Comparison of ENCODE assay signal across 18 mouse cellular contexts in the genomic region with DNA sequence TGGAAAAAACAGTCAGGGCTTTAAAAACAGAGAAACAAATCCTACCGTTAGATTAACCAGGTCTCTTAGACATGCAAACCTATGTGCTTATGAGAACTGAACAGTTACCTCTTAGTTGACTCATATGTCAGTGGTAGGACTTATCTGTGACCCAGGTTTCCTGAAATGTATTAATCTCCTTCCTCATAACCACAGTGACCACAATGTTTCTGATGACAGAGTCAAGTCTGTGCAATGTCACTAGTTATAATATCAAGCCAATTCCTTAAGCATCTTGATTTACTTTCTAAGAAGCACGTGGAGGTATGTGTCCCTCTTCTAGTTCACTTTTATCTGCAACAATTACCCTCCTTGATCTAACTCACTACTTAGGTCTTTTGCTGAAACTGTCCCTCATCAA.
A peak's percentile ranks its signal among the peaks of the same experiment; 100 is the strongest.
DNase-seq lines count a peak whose midpoint lies in the region; ATAC-seq and TF ChIP-seq lines count a peak whose summit lies in the region.
"Had no signal": no experiment of that assay in that cellular context is flagged by ENCODE, and none has a peak within 500 bp of the region (broad histone marks: within the 10 kb centered on the region; RNA-seq: fewer than 3 reads in every experiment).

No protein-coding gene starts in this region.

- no peak for TF ChIP-seq CTCF in MEL (IDR thresholded peaks at IDR 0.05 in 2 of 3, conservative IDR thresholded peaks at IDR 0.05 in 1 of 3; ENCODE audit: control insufficient read depth in 1 of 3, insufficient read depth in 1 of 3, low read depth in 2 of 3, low read length in 3 of 3, poor library complexity in 1 of 3, severe bottlenecking in 1 of 3)
- TF ChIP-seq CTCF in liver, embryonic 14.5 days (IDR thresholded peaks at IDR 0.05; ENCODE audit: low read depth) = no peak

- peaks cover 0 to 49% of the 10 kb centered on the region in 2 experiments; a peak in 2 of 4 replicates for H3K36me3 ChIP-seq in MEL (ENCODE audit: control insufficient read depth in 1 of 2, insufficient read depth in 2 of 2, low read length in 2 of 2)
- H3K36me3 ChIP-seq in liver, embryonic 14.5 days (replicated peaks; ENCODE audit: control insufficient read depth, insufficient read depth, low read depth) = no peaks in the 10 kb centered on the region
- H3K36me3 ChIP-seq in forebrain, embryonic 13.5 days (ENCODE audit: poor library complexity, severe bottlenecking) = no peaks in the 10 kb centered on the region
- H3K36me3 ChIP-seq: embryonic facial prominence, embryonic 13.5 days; forebrain, embryonic 12.5 days; hindbrain, embryonic 10.5 days; hindbrain, embryonic 15.5 days had no signal

- peak; percentile 79 for ATAC-seq in granulocyte monocyte progenitor cell, adult 5-6 weeks (replicated peaks; ENCODE audit: poor library complexity, severe bottlenecking)
- ATAC-seq in liver, embryonic 14.5 days (ENCODE audit: insufficient read depth) = peak; percentile 38; the same call in 1 of the 2 replicates
- peak; percentile 58 for ATAC-seq in megakaryocyte-erythroid progenitor cell, adult 5-6 weeks (replicated peaks; ENCODE audit: low FRiP score, low TSS enrichment, poor library complexity, severe bottlenecking)
- no peak for ATAC-seq in forebrain, embryonic 13.5 days
- ATAC-seq: forebrain, postnatal 0 days had no signal

- TF ChIP-seq POLR2A in MEL (IDR thresholded peaks at IDR 0.05; ENCODE audit: control insufficient read depth in 1 of 2, insufficient read depth in 1 of 2, low read depth in 1 of 2, low read length in 2 of 2, poor library complexity in 1 of 2) = no peak

- peak; percentile 99 for TF ChIP-seq EP300 in MEL (IDR thresholded peaks at IDR 0.05; ENCODE audit: low read depth in 1 of 2, low read length in 2 of 2)
- TF ChIP-seq EP300 in liver, embryonic 14.5 days (IDR thresholded peaks at IDR 0.05; ENCODE audit: low read depth) = peak; percentile 58

- no peaks in the 10 kb centered on the region for H3K9me3 ChIP-seq in MEL (replicated peaks; ENCODE audit: insufficient read depth, low read length)
- H3K9me3 ChIP-seq in liver, embryonic 14.5 days (ENCODE audit: control insufficient read depth, low read length) = no peaks in the 10 kb centered on the region
- no peaks in the 10 kb centered on the region for H3K9me3 ChIP-seq in forebrain, embryonic 13.5 days (replicated peaks)
- H3K9me3 ChIP-seq: embryonic facial prominence, embryonic 13.5 days; forebrain, embryonic 12.5 days; hindbrain, embryonic 10.5 days; hindbrain, embryonic 15.5 days had no signal

- peaks cover 10 to 34% of the 10 kb centered on the region in 2 experiments for H3K4me1 ChIP-seq in MEL (ENCODE audit: control insufficient read depth in 1 of 2, insufficient read depth in 2 of 2, low read length in 2 of 2)
- H3K4me1 ChIP-seq in liver, embryonic 14.5 days (replicated peaks; ENCODE audit: control insufficient read depth in 2 of 2, insufficient read depth in 2 of 2, low read length in 1 of 2) = peaks cover 19 to 24% of the 10 kb centered on the region in 2 experiments
- H3K4me1 ChIP-seq in forebrain, embryonic 13.5 days = peaks cover 12% of the 10 kb centered on the region; the same call in 1 of the 2 replicates
- H3K4me1 ChIP-seq: embryonic facial prominence, embryonic 13.5 days had no signal

- H3K4me3 ChIP-seq in MEL (ENCODE audit: control insufficient read depth in 1 of 2, insufficient read depth in 1 of 2, low read depth in 2 of 2, low read length in 2 of 2) = no peak overlapping the region
- no peak overlapping the region for H3K4me3 ChIP-seq in liver, embryonic 14.5 days (ENCODE audit: insufficient read depth in 1 of 2, low read depth in 2 of 2, low read length in 2 of 2)
- no peak overlapping the region for H3K4me3 ChIP-seq in forebrain, embryonic 13.5 days
- H3K4me3 ChIP-seq: embryonic facial prominence, embryonic 13.5 days; forebrain, embryonic 12.5 days; hindbrain, embryonic 10.5 days; hindbrain, embryonic 15.5 days had no signal

- no peaks in the 10 kb centered on the region for H3K79me2 ChIP-seq in MEL (ENCODE audit: control insufficient read depth, insufficient read depth, low read length, poor library complexity)

- H3K9ac ChIP-seq in MEL (ENCODE audit: control insufficient read depth, low read depth, low read length, poor library complexity, severe bottlenecking) = no peak overlapping the region
- no peak overlapping the region for H3K9ac ChIP-seq in liver, embryonic 14.5 days (replicated peaks)
- H3K9ac ChIP-seq in forebrain, embryonic 13.5 days = no peak overlapping the region
- H3K9ac ChIP-seq: embryonic facial prominence, embryonic 13.5 days; forebrain, embryonic 12.5 days; forebrain, postnatal 0 days; hindbrain, embryonic 15.5 days had no signal

- no peak overlapping the region for H3K4me2 ChIP-seq in liver, embryonic 14.5 days (ENCODE audit: low read depth)
- H3K4me2 ChIP-seq in forebrain, embryonic 13.5 days = no peak overlapping the region
- H3K4me2 ChIP-seq: embryonic facial prominence, embryonic 13.5 days; forebrain, embryonic 12.5 days; hindbrain, embryonic 15.5 days had no signal

- no peak for TF ChIP-seq RAD21 in MEL (IDR thresholded peaks at IDR 0.05; ENCODE audit: low read depth, low read length)

- WGBS in liver, embryonic 14.5 days (ENCODE audit: insufficient replicate concordance) = 11% methylated on average over 2 of the region's 2 CpGs
- WGBS in forebrain, embryonic 13.5 days = 92% methylated on average over 2 of the region's 2 CpGs

- H3K27ac ChIP-seq in MEL (ENCODE audit: control insufficient read depth, low read depth, low read length) = peak overlapping the region; percentile 99
- H3K27ac ChIP-seq in liver, embryonic 14.5 days = no peak overlapping the region
- no peak overlapping the region for H3K27ac ChIP-seq in forebrain, embryonic 13.5 days
- H3K27ac ChIP-seq: embryonic facial prominence, embryonic 13.5 days; forebrain, embryonic 12.5 days; hindbrain, embryonic 15.5 days had no signal

- H3K27me3 ChIP-seq in MEL (ENCODE audit: control insufficient read depth in 1 of 2, insufficient read depth in 2 of 2, low read length in 2 of 2) = no peaks in the 10 kb centered on the region
- H3K27me3 ChIP-seq in liver, embryonic 14.5 days (ENCODE audit: control insufficient read depth, insufficient read depth, low read length) = no peaks in the 10 kb centered on the region
- no peaks in the 10 kb centered on the region for H3K27me3 ChIP-seq in forebrain, embryonic 13.5 days
- H3K27me3 ChIP-seq: embryonic facial prominence, embryonic 13.5 days; forebrain, embryonic 12.5 days; hindbrain, embryonic 15.5 days had no signal

- DNase-seq in MEL (ENCODE audit: low read depth, low spot score) = peak; percentile 94
- peak in 1 of 3 experiments; percentile 23 for DNase-seq in liver, embryonic 14.5 days (ENCODE audit: low read depth in 3 of 3, low spot score in 3 of 3)
- DNase-seq in spleen, adult 18-20 months = no peak
- DNase-seq in urinary bladder, postnatal 10 days (ENCODE audit: low spot score) = no peak
- DNase-seq: cerebellum, adult 11 months; cerebellum, adult 8-10 months; cerebellum, postnatal 14 days; forebrain, postnatal 0 days; gastrocnemius, postnatal 14 days; heart, adult 11 months; heart, postnatal 10 days had no signal

TF ChIP-seq in MEL, 35 proteins besides CTCF, POLR2A, EP300 and RAD21 (continues in another document):
- TF ChIP-seq NRF1 (IDR thresholded peaks at IDR 0.05; ENCODE audit: insufficient read depth, low read depth, low read length, poor library complexity, severe bottlenecking) (no peak), POLR2AphosphoS2 (IDR thresholded peaks at IDR 0.05; ENCODE audit: low read length) (no peak), MEF2A (IDR thresholded peaks at IDR 0.05; ENCODE audit: extremely low read depth, insufficient replicate concordance, low read depth, low read length, poor library complexity, severe bottlenecking) (no peak), UBTF (IDR thresholded peaks at IDR 0.05; ENCODE audit: borderline replicate concordance, insufficient read depth, low read depth, low read length) (no peak), ELF1 (IDR thresholded peaks at IDR 0.05; ENCODE audit: low read depth, low read length) (no peak), MXI1 (IDR thresholded peaks at IDR 0.05; ENCODE audit: low read depth, low read length) (peak; percentile 91), ZMIZ1 (IDR thresholded peaks at IDR 0.05; ENCODE audit: low read depth, low read length) (no peak), E2F4 (IDR thresholded peaks at IDR 0.05; ENCODE audit: borderline replicate concordance, low read depth, low read length) (no peak), USF1 (IDR thresholded peaks at IDR 0.05; ENCODE audit: low read depth, low read length) (peak; percentile 56; the same call in 1 of the 2 replicates), BHLHE40 (IDR thresholded peaks at IDR 0.05; ENCODE audit: borderline replicate concordance, low read depth, low read length) (peak; percentile 89), KAT2A (conservative IDR thresholded peaks at IDR 0.05; ENCODE audit: low read depth, low read length) (0 out of 2 replicates have a peak, but pooled peaks have one; percentile 5), SMC3 (IDR thresholded peaks at IDR 0.05; ENCODE audit: low read depth, low read length) (no peak), MYC (IDR thresholded peaks at IDR 0.05; ENCODE audit: low read depth, low read length) (peak; percentile 99), JUND (IDR thresholded peaks at IDR 0.05; ENCODE audit: low read depth, low read length) (peak; percentile 65; the same call in 1 of the 2 replicates), MAX (IDR thresholded peaks at IDR 0.05; ENCODE audit: low read length) (peak; percentile 96), POLR2AphosphoS5 (IDR thresholded peaks at IDR 0.05; ENCODE audit: borderline replicate concordance, low read depth, low read length) (no peak), ZNF384 (IDR thresholded peaks at IDR 0.05; ENCODE audit: low read depth, low read length) (peak; percentile 66), MAZ (IDR thresholded peaks at IDR 0.05; ENCODE audit: low read depth, low read length) (no peak), HCFC1 (IDR thresholded peaks at IDR 0.05; ENCODE audit: low read depth, low read length) (0 out of 2 replicates have a peak, but pooled peaks have one; percentile 9), USF2 (IDR thresholded peaks at IDR 0.05; ENCODE audit: borderline replicate concordance in 1 of 2, insufficient read depth in 1 of 2, low read depth in 1 of 2, low read length in 2 of 2) (no peak), CHD1 (IDR thresholded peaks at IDR 0.05; ENCODE audit: low read depth, low read length) (no peak), NELFE (IDR thresholded peaks at IDR 0.05; ENCODE audit: low read depth, low read length) (no peak), TAL1 (IDR thresholded peaks at IDR 0.05; ENCODE audit: low read length) (peak; percentile 92), CHD2 (IDR thresholded peaks at IDR 0.05; ENCODE audit: low read length) (no peak), TBP (IDR thresholded peaks at IDR 0.05; ENCODE audit: low read depth, low read length) (no peak), ZC3H11A (IDR thresholded peaks at IDR 0.05; ENCODE audit: low read depth, low read length) (no peak), ETS1 (IDR thresholded peaks at IDR 0.05; ENCODE audit: low read depth, low read length) (peak; percentile 98), RCOR1 (IDR thresholded peaks at IDR 0.05; ENCODE audit: low read depth, low read length) (peak; percentile 100)
